Mouse (Mus musculus): ENCODE results near the gene Rbbp4.
A peak's percentile ranks its signal among the peaks of the same experiment; 100 is the strongest.

Rbbp4 gene

DNA sequence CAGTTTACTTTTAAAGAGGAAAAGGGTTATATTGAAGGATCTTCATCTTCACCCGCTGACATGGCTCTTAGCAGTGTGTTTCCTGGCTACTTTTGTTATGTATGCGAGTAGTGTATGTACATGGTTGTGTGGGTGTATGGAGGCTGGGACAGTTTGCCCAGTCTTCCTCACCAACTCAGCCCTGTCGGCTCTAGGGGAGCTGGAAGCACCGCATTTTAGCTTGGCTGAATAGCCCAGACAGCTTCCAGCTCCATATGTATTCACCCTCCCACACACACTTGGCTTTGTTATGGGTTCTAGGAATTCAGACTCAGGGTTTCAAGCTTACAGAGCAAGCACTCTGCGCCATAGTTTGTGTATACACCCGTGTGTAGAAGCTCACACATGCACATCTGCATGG is 15.9 kb upstream of the Rbbp4 start:
- DNase-seq, result peak; percentile 80

DNA sequence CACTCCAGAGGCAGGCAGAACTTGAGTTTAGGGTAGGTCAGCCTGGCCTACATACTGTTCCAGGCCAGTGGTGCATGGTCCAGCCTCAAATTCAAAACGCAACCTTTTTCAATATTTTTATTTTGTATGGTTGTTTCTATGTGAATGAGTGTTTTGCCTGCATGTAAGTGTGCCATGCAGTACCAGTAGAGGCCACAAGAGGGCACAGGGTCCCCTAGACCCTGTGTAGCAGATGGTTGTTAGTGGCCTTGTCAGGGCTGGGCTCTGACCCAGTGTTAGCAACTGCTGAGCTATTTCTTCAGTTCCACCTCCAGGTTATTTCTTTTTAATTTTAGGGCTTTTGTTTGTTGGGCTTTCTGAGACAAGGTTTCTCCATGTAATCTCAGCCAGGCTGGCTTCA is 15.5 kb upstream of the Rbbp4 start:
- DNase-seq, result peak; percentile 51

GRCm38 (mm10) chr4:129346481-129347154 is 11.4 kb upstream of the Rbbp4 start:
- DNase-seq, result peak; percentile 61

- no peak for DNase-seq
Observed at GRCm38 (mm10) chr4:129342705-129343104, 7.5 kb upstream of the Rbbp4 start.

- no peak for DNase-seq
Observed at GRCm38 (mm10) chr4:129341888-129342287, 6.7 kb upstream of the Rbbp4 start.

- no peak for DNase-seq
Observed at GRCm38 (mm10) chr4:129339743-129340142, 4.6 kb upstream of the Rbbp4 start.

DNA sequence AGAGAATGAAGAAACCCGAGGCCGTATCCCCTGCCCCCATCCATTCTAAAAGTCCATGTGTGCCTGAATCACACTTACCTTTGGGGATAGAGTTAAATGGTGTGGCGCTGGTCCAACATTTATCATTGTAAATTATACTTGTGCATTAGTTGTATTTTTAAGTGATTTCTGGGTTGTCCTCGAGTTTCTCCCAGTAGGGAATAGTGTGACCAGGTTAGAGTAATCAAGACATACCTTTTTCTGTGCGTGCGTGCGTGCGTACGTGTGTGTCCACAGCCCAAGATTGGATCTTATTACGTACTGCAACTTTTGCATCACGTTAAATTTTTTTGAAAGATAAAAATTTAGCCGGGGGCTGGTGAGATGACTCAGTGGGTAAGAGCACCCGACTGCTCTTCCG is 1.1 kb upstream of the Rbbp4 start:
- DNase-seq, result no peak

- DNase-seq, result no peak
Observed at GRCm38 (mm10) chr4:129334677-129335215, 424 bp downstream of the Rbbp4 start.

DNA sequence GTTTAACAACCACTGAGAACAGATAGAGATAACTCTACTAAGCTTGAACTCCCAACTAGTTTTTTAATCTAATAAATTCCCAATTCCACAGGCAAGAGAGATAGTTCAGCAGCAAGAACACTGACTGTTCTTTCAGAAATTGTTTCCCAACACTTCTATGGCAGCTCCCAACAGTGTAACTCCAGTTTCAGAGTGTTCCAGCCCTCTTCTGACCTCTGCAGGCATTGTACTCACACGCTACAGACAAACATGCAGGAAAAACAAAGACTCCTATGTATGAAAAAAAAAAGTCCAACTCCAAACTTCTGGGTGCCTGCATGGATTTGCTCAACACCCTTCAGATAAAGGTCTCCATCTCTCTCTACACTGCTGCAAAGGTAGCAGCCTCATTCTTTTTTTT is 2.3 kb downstream of the Rbbp4 start:
- no peak for DNase-seq

- no peak for DNase-seq
Observed at GRCm38 (mm10) chr4:129326191-129326590, 9.0 kb downstream of the Rbbp4 start.

DNA sequence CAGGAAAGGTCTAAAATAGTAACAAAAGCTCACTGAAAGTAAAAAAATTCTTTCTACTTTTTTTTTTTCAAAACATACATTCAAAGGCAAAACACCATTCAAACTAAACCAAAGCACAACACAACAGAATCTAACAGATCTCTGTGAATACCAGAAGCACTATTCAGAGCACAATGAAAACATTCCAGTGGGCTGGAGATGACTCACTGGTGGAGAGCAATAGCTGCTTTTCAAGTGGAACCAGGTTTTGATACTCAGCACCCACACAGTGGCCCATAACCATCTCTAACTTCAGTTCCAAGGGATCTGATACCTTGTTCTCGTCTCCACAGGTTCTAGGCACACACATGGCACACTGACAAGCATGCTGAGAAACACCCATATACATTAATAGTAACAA is 10.4 kb downstream of the Rbbp4 start:
- DNase-seq, result peak; percentile 39

GRCm38 (mm10) chr4:129323491-129323890 is 11.7 kb downstream of the Rbbp4 start:
- no peak for DNase-seq

- peak; percentile 18 for DNase-seq
Observed at GRCm38 (mm10) chr4:129322042-129322441, 13.1 kb downstream of the Rbbp4 start.

DNA sequence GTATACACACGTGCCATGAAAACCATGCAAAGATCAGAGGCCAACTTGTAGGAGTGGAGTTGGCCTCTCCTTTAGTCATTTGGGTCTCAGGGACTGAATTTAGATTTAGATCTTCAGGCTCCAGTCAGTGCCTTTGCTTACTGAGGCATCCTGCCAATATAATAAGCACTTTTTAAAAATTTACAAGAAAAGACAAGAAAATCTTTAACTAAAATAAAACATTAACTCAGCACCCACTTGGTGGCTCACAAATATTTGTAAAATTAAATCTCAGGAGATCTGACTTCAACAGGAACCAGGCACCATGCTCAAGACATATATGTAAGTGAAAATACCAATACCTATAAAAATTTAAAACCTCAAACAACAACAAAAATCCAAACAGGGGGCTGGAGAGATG is 14.3 kb downstream of the Rbbp4 start:
- no peak for DNase-seq

DNA sequence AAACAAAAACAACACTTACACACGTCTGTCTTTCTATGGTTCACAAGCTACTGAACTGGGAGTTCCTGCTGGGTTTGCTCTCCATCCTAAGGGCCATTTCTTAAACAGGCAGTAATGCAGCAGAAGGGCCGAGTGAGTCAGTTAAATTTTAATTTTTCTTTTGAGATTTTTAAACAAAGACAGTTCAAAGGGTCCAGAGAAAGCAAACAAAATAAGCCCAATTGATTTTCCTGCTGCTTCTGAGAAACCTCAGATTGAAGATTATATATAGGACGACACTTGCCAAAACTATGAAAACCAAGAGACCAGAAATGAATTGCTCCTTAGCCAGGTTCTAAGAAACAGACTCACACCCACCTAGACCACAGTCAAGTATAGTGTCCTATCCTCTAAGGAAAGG is 21.3 kb downstream of the Rbbp4 start:
- DNase-seq, result no peak

DNA sequence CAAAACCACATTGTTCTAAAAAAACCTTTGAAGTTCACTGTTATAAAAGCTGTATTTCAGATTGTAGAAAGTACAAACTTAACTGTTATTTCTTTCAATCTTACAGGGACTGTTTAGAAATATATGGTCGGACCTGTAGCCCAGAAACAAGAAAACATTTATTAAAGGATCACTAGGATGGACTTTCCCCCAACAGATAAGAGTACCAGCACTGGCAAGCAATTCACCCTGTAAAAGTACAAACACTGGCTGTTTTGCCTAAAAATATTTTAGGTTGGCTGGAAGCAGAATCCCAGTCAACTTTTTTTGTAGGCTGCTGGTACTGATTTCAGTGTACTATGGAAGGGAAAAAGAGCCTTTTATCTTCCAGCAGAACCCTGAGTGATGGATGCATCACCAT is 27.2 kb downstream of the Rbbp4 start:
- no peak for DNase-seq

GRCm38 (mm10) chr4:129304306-129304705 is 30.9 kb downstream of the Rbbp4 start:
- DNase-seq, result no peak

- no peak for DNase-seq
Observed at GRCm38 (mm10) chr4:129303816-129304215, 31.4 kb downstream of the Rbbp4 start.

- no peak for DNase-seq
Observed at GRCm38 (mm10) chr4:129303401-129303800, 31.8 kb downstream of the Rbbp4 start.

DNA sequence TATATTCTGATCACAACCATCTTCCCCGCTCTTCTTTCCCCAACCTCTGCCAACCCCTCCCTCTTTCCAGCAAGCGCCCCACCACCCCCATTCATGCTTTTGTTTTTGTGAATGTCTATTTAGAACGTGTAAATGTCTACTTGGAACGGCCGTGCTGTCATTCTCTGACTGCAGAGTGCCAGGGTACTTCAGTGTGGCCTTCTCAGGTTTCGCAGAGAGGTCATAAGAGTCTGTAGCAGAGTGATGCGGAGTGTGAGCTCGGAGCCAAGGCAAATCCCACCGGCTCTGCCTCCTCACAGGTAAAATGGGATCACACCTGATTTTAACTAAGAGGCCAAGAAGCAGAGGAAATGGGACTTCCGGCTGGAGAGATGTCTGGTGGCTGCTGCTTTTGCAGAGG is 36.0 kb downstream of the Rbbp4 start:
- no peak for DNase-seq

GRCm38 (mm10) chr4:129297724-129298123 is 37.4 kb downstream of the Rbbp4 start:
- DNase-seq, result peak; percentile 70

DNA sequence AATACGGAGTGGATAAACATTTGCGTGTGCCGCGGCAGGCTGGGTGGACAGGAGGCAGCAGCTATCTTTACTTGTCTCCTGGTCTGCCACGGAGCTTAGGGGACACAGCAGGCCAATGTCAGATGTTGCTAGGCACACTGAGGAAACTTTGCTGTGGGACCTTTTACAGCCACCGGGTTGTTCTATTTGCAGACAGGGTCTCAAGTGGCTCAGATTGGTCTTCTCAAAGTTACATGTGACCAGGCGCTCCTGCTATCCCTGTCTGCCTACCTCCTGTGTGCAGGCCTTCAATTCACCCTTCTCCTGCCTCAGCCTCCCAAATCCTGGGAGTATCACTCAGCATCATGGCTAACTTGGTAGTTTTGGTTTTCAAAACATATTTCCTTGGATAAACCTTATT is 39.1 kb downstream of the Rbbp4 start:
- no peak for DNase-seq

DNA sequence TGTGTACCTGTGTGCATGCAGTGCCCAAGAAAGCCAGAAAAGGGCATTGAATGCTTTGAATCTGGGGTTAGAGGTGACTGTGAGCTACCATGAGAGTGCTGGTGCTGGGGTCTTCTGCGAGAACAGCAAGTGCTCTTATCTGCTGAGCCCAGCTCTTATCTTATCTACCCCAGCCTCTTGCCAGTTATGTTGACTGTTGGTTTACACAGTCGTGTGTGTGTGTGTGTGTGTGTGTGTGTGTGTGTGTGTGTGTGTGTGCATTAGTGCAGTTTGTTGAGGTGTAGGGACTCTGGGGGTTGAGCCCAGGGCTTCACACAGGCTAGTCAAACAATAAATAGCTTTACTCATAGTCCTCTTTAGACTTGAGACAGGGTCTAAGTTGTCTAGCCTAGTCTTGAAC is 40.0 kb downstream of the Rbbp4 start:
- DNase-seq, result no peak

DNA sequence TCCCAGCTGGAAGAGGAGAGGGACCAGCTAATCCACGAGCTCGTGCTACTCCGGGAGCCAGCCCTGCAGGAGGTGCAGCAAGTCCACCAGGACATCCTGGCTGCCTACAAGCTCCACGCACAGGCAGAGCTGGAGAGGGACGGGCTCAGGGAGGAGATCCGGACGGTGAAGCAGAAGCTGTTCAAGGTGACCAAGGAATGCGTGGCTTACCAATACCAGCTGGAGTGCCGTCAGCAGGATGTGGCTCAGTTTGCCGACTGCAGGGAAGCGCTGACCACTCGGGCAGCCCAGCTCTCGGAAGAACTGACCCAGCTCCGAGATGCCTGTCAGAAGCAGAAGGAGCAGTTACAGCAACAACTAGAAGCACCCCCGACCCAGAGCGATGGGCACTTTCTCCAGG is 41.5 kb downstream of the Rbbp4 start:
- DNase-seq, result no peak

DNA sequence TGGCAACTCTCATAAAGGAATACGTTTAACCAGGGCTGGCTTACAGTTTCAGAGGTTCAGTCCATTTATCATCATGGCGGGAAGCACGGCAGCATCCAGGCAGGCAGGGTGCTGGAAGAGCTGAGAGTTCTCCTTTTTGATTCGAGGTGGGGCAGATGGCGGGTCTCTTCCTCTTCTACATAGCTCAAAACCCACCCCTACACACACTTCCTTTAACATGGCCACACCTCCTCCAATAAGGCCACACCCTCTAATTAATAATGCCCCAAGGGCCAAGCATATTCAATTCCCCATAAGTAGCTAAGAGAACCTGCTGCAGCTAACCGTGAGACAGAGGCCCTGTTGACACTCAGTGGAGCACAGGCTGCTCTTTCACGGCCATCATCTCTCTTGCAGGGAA is 42.3 kb downstream of the Rbbp4 start:
- no peak for DNase-seq
